Mouse (Mus musculus) MEL (cell line): ENCODE results near the gene Tubb2b. TPM values are rescaled to one million over a fixed set of nuclear protein-coding genes. Genes with fewer than 3 reads are reported as not detected.

Experiments used
- DNase-seq: peaks from one replicate; pipeline ENCODE4 v3.0.0; 2011; ENCODE audit warnings: low read depth, low spot score
- H3K27ac ChIP-seq: 2 replicates; pipeline ENCODE4 v1.5.1; 2012; ENCODE audit warnings: low read depth, mild to moderate bottlenecking, control low read depth, low read length, moderate library complexity; ENCODE audit not compliant: control insufficient read depth
- H3K27me3 ChIP-seq, 2 experiments: fragments of 150-350 bp in 1 of 2; sonication (generic) in 1 of 2; 2 replicates each; pipeline ENCODE4 v1.6.1; 2012; ENCODE audit warnings: low read length in 2 of 2, mild to moderate bottlenecking in 2 of 2, improper control_type of control experiment in 1 of 2, moderate library complexity in 1 of 2; ENCODE audit not compliant: insufficient read depth in 2 of 2, control insufficient read depth in 1 of 2
- H3K36me3 ChIP-seq, 2 experiments: 2 replicates each; pipeline ENCODE4 v1.6.1; 2012 to 2014; ENCODE audit warnings: low read length in 2 of 2, improper control_type of control experiment in 1 of 2, inconsistent platforms in 1 of 2, mild to moderate bottlenecking in 1 of 2; ENCODE audit not compliant: insufficient read depth in 2 of 2, control insufficient read depth in 1 of 2
- H3K4me1 ChIP-seq, 2 experiments: fragments of 150-350 bp in 1 of 2; sonication (generic) in 1 of 2; 2 replicates each; pipeline ENCODE4 v1.6.1; 2012; ENCODE audit warnings: low read length in 2 of 2, improper control_type of control experiment in 1 of 2, mild to moderate bottlenecking in 1 of 2; ENCODE audit not compliant: insufficient read depth in 2 of 2, control insufficient read depth in 1 of 2
- H3K4me3 ChIP-seq, 2 experiments: fragments of 150-350 bp in 1 of 2; sonication (generic) in 1 of 2; 2 replicates each; pipeline ENCODE4 v1.5.1; 2012; ENCODE audit warnings: low read depth in 2 of 2, low read length in 2 of 2, mild to moderate bottlenecking in 2 of 2, moderate library complexity in 2 of 2, control low read depth in 1 of 2, improper control_type of control experiment in 1 of 2; ENCODE audit not compliant: control insufficient read depth in 1 of 2, insufficient read depth in 1 of 2
- H3K79me2 ChIP-seq: 2 replicates; pipeline ENCODE4 v1.6.1; 2012; ENCODE audit warnings: mild to moderate bottlenecking, low read length, moderate library complexity; ENCODE audit not compliant: control insufficient read depth, poor library complexity, insufficient read depth
- H3K9ac ChIP-seq: 2 replicates; pipeline ENCODE4 v1.6.1; 2012; ENCODE audit warnings: low read depth, mild to moderate bottlenecking, control low read depth, low read length, moderate library complexity; ENCODE audit not compliant: control insufficient read depth, poor library complexity, severe bottlenecking
- H3K9me3 ChIP-seq: fragments of 150-350 bp; sonication (generic); replicated peaks from 2 replicates; pipeline ENCODE4 v1.6.1; 2012; ENCODE audit warnings: mild to moderate bottlenecking, low read length, improper control_type of control experiment, moderate library complexity; ENCODE audit not compliant: insufficient read depth
- CTCF ChIP-seq, 3 experiments: IDR thresholded peaks in 2 of 3; conservative IDR thresholded peaks in 1 of 3; 2 replicates each; pipeline ENCODE4 v1.5.1; 2011 to 2012; ENCODE audit warnings: low read length in 3 of 3, low read depth in 2 of 3, mild to moderate bottlenecking in 2 of 3, improper control_type of control experiment in 1 of 3, inconsistent platforms in 1 of 3, mixed read lengths in 1 of 3, moderate library complexity in 1 of 3; ENCODE audit not compliant: control insufficient read depth in 1 of 3, insufficient read depth in 1 of 3, poor library complexity in 1 of 3, severe bottlenecking in 1 of 3
- ELF1 ChIP-seq: IDR thresholded peaks from 2 replicates; pipeline ENCODE4 v1.6.1; 2014; ENCODE audit warnings: low read depth, mild to moderate bottlenecking, inconsistent platforms, low read length, improper control_type of control experiment, moderate library complexity
- GABPA ChIP-seq: IDR thresholded peaks from 2 replicates; pipeline ENCODE4 v1.6.1; 2012; ENCODE audit warnings: low read depth, mild to moderate bottlenecking, inconsistent platforms, low read length, improper control_type of control experiment, moderate library complexity
- GATA1 ChIP-seq: IDR thresholded peaks from 2 replicates; pipeline ENCODE4 v1.6.1; 2011; ENCODE audit warnings: low read depth, low read length, improper control_type of control experiment
- HCFC1 ChIP-seq: IDR thresholded peaks from 2 replicates; pipeline ENCODE4 v1.6.1; 2012; ENCODE audit warnings: low read depth, mild to moderate bottlenecking, inconsistent platforms, low read length, improper control_type of control experiment, moderate library complexity
- KAT2A ChIP-seq: conservative IDR thresholded peaks from 2 replicates; pipeline ENCODE4 v1.6.1; 2012; ENCODE audit warnings: low read depth, low read length, improper control_type of control experiment, inconsistent platforms
- MAFK ChIP-seq: IDR thresholded peaks from 2 replicates; pipeline ENCODE4 v1.6.1; 2011; ENCODE audit warnings: low read depth, mild to moderate bottlenecking, low read length, improper control_type of control experiment, borderline replicate concordance
- MAX ChIP-seq: IDR thresholded peaks from 2 replicates; pipeline ENCODE4 v1.6.1; 2011; ENCODE audit warnings: low read length, improper control_type of control experiment
- MXI1 ChIP-seq: IDR thresholded peaks from 2 replicates; pipeline ENCODE4 v1.6.1; 2011; ENCODE audit warnings: mild to moderate bottlenecking, low read depth, low read length, improper control_type of control experiment
- MYC ChIP-seq: IDR thresholded peaks from 2 replicates; pipeline ENCODE4 v1.6.1; 2011; ENCODE audit warnings: low read depth, mild to moderate bottlenecking, low read length, improper control_type of control experiment, moderate library complexity
- NELFE ChIP-seq: IDR thresholded peaks from 2 replicates; pipeline ENCODE4 v1.6.1; 2011; ENCODE audit warnings: low read depth, low read length, improper control_type of control experiment
- NRF1 ChIP-seq: IDR thresholded peaks from 2 replicates; pipeline ENCODE4 v1.6.1; 2014; ENCODE audit warnings: low read depth, mild to moderate bottlenecking, inconsistent platforms, low read length, improper control_type of control experiment, moderate library complexity; ENCODE audit not compliant: poor library complexity, insufficient read depth, severe bottlenecking
- POLR2A ChIP-seq, 2 experiments: IDR thresholded peaks; 2 replicates each; pipeline ENCODE4 v1.6.1; 2011 to 2012; ENCODE audit warnings: low read length in 2 of 2, mild to moderate bottlenecking in 2 of 2, control low read depth in 1 of 2, improper control_type of control experiment in 1 of 2, low read depth in 1 of 2, moderate library complexity in 1 of 2; ENCODE audit not compliant: control insufficient read depth in 1 of 2, insufficient read depth in 1 of 2, poor library complexity in 1 of 2
- POLR2AphosphoS2 ChIP-seq: IDR thresholded peaks from 2 replicates; pipeline ENCODE4 v1.6.1; 2011; ENCODE audit warnings: low read length, improper control_type of control experiment
- RAD21 ChIP-seq: IDR thresholded peaks from 2 replicates; pipeline ENCODE4 v1.6.1; 2011; ENCODE audit warnings: mild to moderate bottlenecking, low read depth, low read length, improper control_type of control experiment
- RCOR1 ChIP-seq: IDR thresholded peaks from 2 replicates; pipeline ENCODE4 v1.6.1; 2012; ENCODE audit warnings: low read depth, mild to moderate bottlenecking, inconsistent platforms, low read length, improper control_type of control experiment
- SIN3A ChIP-seq: IDR thresholded peaks from 2 replicates; pipeline ENCODE4 v1.6.1; 2012; ENCODE audit warnings: low read length, improper control_type of control experiment, inconsistent platforms
- SMC3 ChIP-seq: IDR thresholded peaks from 2 replicates; pipeline ENCODE4 v1.6.1; 2011; ENCODE audit warnings: low read depth, low read length, improper control_type of control experiment
- TAL1 ChIP-seq: IDR thresholded peaks from 2 replicates; pipeline ENCODE4 v1.6.1; 2012; ENCODE audit warnings: mild to moderate bottlenecking, inconsistent platforms, low read length, moderate library complexity, mixed read lengths
- TCF12 ChIP-seq: IDR thresholded peaks from 2 replicates; pipeline ENCODE4 v1.6.1; 2014; ENCODE audit warnings: low read depth, mild to moderate bottlenecking, inconsistent platforms, low read length, improper control_type of control experiment, moderate library complexity
- UBTF ChIP-seq: IDR thresholded peaks from 2 replicates; pipeline ENCODE4 v1.6.1; 2012; ENCODE audit warnings: low read depth, mild to moderate bottlenecking, inconsistent platforms, low read length, improper control_type of control experiment, moderate library complexity, borderline replicate concordance; ENCODE audit not compliant: insufficient read depth
- USF1 ChIP-seq: IDR thresholded peaks from 2 replicates; pipeline ENCODE4 v1.6.1; 2014; ENCODE audit warnings: low read depth, mild to moderate bottlenecking, inconsistent platforms, low read length, improper control_type of control experiment, moderate library complexity
- USF2 ChIP-seq, 2 experiments: IDR thresholded peaks; 2 replicates each; pipeline ENCODE4 v1.6.1; 2011 to 2012; ENCODE audit warnings: improper control_type of control experiment in 2 of 2, low read length in 2 of 2, borderline replicate concordance in 1 of 2, inconsistent platforms in 1 of 2, low read depth in 1 of 2, mild to moderate bottlenecking in 1 of 2; ENCODE audit not compliant: insufficient read depth in 1 of 2
- ZC3H11A ChIP-seq: IDR thresholded peaks from 2 replicates; pipeline ENCODE4 v1.6.1; 2012; ENCODE audit warnings: low read depth, mild to moderate bottlenecking, inconsistent platforms, low read length, improper control_type of control experiment
- ZKSCAN1 ChIP-seq: IDR thresholded peaks from 2 replicates; pipeline ENCODE4 v1.6.1; 2012; ENCODE audit warnings: low read depth, mild to moderate bottlenecking, inconsistent platforms, low read length, improper control_type of control experiment, moderate library complexity
- ZMIZ1 ChIP-seq: IDR thresholded peaks from 2 replicates; pipeline ENCODE4 v1.6.1; 2012; ENCODE audit warnings: low read depth, mild to moderate bottlenecking, inconsistent platforms, low read length, improper control_type of control experiment, moderate library complexity
- ZNF384 ChIP-seq: IDR thresholded peaks from 2 replicates; pipeline ENCODE4 v1.6.1; 2012; ENCODE audit warnings: low read depth, mild to moderate bottlenecking, inconsistent platforms, low read length, improper control_type of control experiment
- polyA plus RNA-seq, 2 experiments: library from polyadenylated mRNA; stranded (reverse) in 1 of 2; unstranded in 1 of 2; fragments of >175 nt in 1 of 2; fragments of >200 nt in 1 of 2; gene quantifications; 2 replicates each; pipeline versions ENCODE4 v1.2.1 to v1.2.4; 2012; ENCODE audit warnings: low replicate concordance in 2 of 2, low read depth in 1 of 2; ENCODE audit not compliant: insufficient read length in 2 of 2, insufficient read depth in 1 of 2, missing spikeins in 1 of 2
- total RNA-seq: library from RNA; depleted of rRNA; stranded (reverse); fragments of 300-350 nt; gene quantifications from 2 replicates; pipeline ENCODE4 v1.2.3, GENCODE M21; 2012

The Tubb2b gene
- total and polyA plus RNA-seq, 3 experiments = 1.4 to 10.6 TPM; not detected in 1

DNA sequence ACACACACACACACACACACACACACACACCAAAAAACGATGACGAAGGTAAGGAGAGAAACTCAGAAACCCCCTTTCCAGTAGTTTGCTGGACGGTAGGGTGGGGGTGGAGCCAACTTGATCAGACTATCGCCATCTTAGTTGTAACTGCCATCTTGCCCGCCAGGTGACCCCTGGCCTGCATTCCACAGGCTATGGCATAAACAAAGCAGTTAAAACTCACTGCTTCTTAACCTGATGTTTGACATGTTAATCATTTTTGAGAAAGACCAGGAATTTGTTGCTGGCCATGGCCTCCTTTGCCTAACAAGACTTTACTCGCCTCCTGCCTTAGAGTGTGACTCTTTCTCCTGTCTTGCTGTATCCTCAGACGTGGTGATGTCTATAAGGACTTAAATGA, 22.4 kb upstream of the Tubb2b start:
- no peak for DNase-seq
- H3K27me3 ChIP-seq = no peaks in the 10 kb centered on the region; a peak in 1 of 4 replicates
- TF ChIP-seq UBTF = no peak
- TF ChIP-seq TAL1 = no peak
- no peak for TF ChIP-seq SIN3A
- TF ChIP-seq RCOR1 = no peak
- no peak for TF ChIP-seq ZC3H11A
- no peak for TF ChIP-seq CTCF (IDR thresholded peaks at IDR 0.05 in 2 of 3, conservative IDR thresholded peaks at IDR 0.05 in 1 of 3; ENCODE audit: control insufficient read depth in 1 of 3, insufficient read depth in 1 of 3, low read depth in 2 of 3, low read length in 3 of 3, poor library complexity in 1 of 3, severe bottlenecking in 1 of 3)
- TF ChIP-seq MAFK = no peak
- no peak for TF ChIP-seq HCFC1
- TF ChIP-seq RAD21 = no peak
- no peak for TF ChIP-seq NELFE
- TF ChIP-seq MXI1 = no peak
- TF ChIP-seq ELF1 = no peak
- TF ChIP-seq POLR2A (IDR thresholded peaks at IDR 0.05; ENCODE audit: control insufficient read depth in 1 of 2, insufficient read depth in 1 of 2, low read depth in 1 of 2, low read length in 2 of 2, poor library complexity in 1 of 2) = no peak
- no peak for TF ChIP-seq SMC3
- TF ChIP-seq ZKSCAN1 = no peak
- TF ChIP-seq TCF12 = no peak
- TF ChIP-seq ZMIZ1 = no peak
- TF ChIP-seq NRF1 = no peak
- TF ChIP-seq, all 39 proteins: peak for 0
- Histone ChIP-seq H3K36me3 (peaks cover 0 to 3% of the 10 kb centered on the region in 2 experiments; a peak in 1 of 4 replicates), H3K4me3 (no peak overlapping the region), H3K9me3 (no peaks in the 10 kb centered on the region), H3K79me2 (no peaks in the 10 kb centered on the region), H3K4me1 (peaks cover 2 to 4% of the 10 kb centered on the region in 2 experiments; a peak in 2 of 4 replicates), H3K27ac (no peak overlapping the region), H3K9ac (no peak overlapping the region)

DNA sequence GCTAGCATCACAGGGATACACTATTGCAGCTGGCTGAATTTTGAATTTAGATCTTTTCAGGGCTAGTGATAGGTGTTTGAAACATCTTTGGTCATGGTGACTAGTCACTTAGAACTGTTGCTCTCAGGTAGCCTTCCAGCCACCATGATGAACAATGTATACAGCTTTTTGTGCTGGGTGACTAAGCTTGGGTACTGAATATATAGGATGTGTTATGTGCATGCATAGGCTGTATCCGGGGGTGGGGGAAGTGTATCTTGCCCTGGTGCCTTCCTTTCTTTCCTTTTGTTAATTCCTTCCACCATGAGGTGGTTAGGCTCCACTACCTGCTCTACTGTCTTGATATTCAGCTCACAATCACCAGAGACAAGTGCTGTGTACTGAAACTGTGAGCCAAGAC, 21.2 kb upstream of the Tubb2b start:
- DNase-seq = no peak
- Histone ChIP-seq H3K79me2 (no peaks in the 10 kb centered on the region), H3K36me3 (peaks cover 0 to 3% of the 10 kb centered on the region in 2 experiments; a peak in 1 of 4 replicates), H3K27me3 (peaks cover 0 to 2% of the 10 kb centered on the region in 2 experiments; a peak in 1 of 4 replicates), H3K27ac (no peak overlapping the region), H3K4me3 (no peak overlapping the region), H3K9ac (no peak overlapping the region), H3K4me1 (peaks cover 2 to 4% of the 10 kb centered on the region in 2 experiments; a peak in 2 of 4 replicates), H3K9me3 (no peaks in the 10 kb centered on the region)
- TF ChIP-seq POLR2AphosphoS2 = no peak
- TF ChIP-seq ZC3H11A = no peak
- TF ChIP-seq ZNF384 = no peak
- no peak for TF ChIP-seq ZKSCAN1
- no peak for TF ChIP-seq MYC
- TF ChIP-seq GABPA = no peak
- no peak for TF ChIP-seq SMC3
- no peak for TF ChIP-seq KAT2A
- no peak for TF ChIP-seq GATA1
- TF ChIP-seq USF2 (IDR thresholded peaks at IDR 0.05; ENCODE audit: borderline replicate concordance in 1 of 2, insufficient read depth in 1 of 2, low read depth in 1 of 2, low read length in 2 of 2) = no peak
- no peak for TF ChIP-seq MXI1
- no peak for TF ChIP-seq USF1
- no peak for TF ChIP-seq MAX
